Comparison of ENCODE assay signal across 16 mouse cellular contexts in genomic region chr17:61018647-61019046, GRCm38 (mm10).
"Had no signal": no experiment of that assay in that cellular context is flagged by ENCODE, and none has a peak within 500 bp of the region (broad histone marks: within the 10 kb centered on the region; RNA-seq: fewer than 3 reads in every experiment).

No protein-coding gene starts in this region.

- H3K4me1 ChIP-seq: limb, embryonic 12.5 days; limb, embryonic 15.5 days; lung, embryonic 15.5 days; megakaryocyte, embryonic 14.5 days; midbrain, embryonic 10.5 days had no signal

- H3K36me3 ChIP-seq: limb, embryonic 12.5 days; limb, embryonic 15.5 days; lung, embryonic 15.5 days; midbrain, embryonic 10.5 days had no signal

- H3K4me3 ChIP-seq: limb, embryonic 12.5 days; limb, embryonic 15.5 days; lung, embryonic 15.5 days; megakaryocyte, embryonic 14.5 days; midbrain, embryonic 10.5 days had no signal

- H3K9ac ChIP-seq: limb, embryonic 12.5 days; limb, embryonic 15.5 days; liver, embryonic 14.5 days; lung, embryonic 15.5 days had no signal

- H3K27me3 ChIP-seq: limb, embryonic 12.5 days; limb, embryonic 15.5 days; lung, embryonic 15.5 days; megakaryocyte, embryonic 14.5 days had no signal

- H3K4me2 ChIP-seq: limb, embryonic 12.5 days; limb, embryonic 15.5 days; liver, embryonic 11.5 days; lung, embryonic 15.5 days had no signal

- DNase-seq: kidney, adult 9 months; kidney, postnatal 14 days; kidney, postnatal 4 days; left cerebral cortex, postnatal 4 days; lung, adult 18-20 months; lung, postnatal 10 days; lung, postnatal 36 days; thymus, adult 18-20 months; thymus, postnatal 4 days had no signal

- H3K9me3 ChIP-seq: limb, embryonic 12.5 days; limb, embryonic 15.5 days; lung, embryonic 15.5 days; megakaryocyte, embryonic 14.5 days; midbrain, embryonic 10.5 days had no signal

- H3K27ac ChIP-seq: limb, embryonic 12.5 days; limb, embryonic 15.5 days; liver, embryonic 14.5 days; lung, embryonic 15.5 days; midbrain, embryonic 10.5 days had no signal
